Mouse (Mus musculus) heart, adult 2 months (tissue): ENCODE results near the gene Zdhhc14. TPM values are rescaled to one million over a fixed set of nuclear protein-coding genes. Genes with fewer than 3 reads are reported as not detected.
A peak's percentile ranks its signal among the peaks of the same experiment; 100 is the strongest.

Experiments used
- DNase-seq, 2 experiments: peaks; one replicate each; pipeline ENCODE4 v3.0.0; 2021
- H3K27ac ChIP-seq: fragments of 200-600 bp; 2 replicates; pipeline ENCODE4 v1.8.1; 2022
- H3K27me3 ChIP-seq: fragments of 200-500 bp; 2 replicates; pipeline ENCODE4 v1.6.1; 2012; ENCODE audit warnings: mild to moderate bottlenecking, low read length, inconsistent platforms, mixed read lengths; ENCODE audit not compliant: control insufficient read depth, insufficient read depth
- H3K36me3 ChIP-seq: fragments of 200-500 bp; 2 replicates; pipeline ENCODE4 v1.6.1; 2012; ENCODE audit warnings: low read length, inconsistent platforms; ENCODE audit not compliant: control insufficient read depth, insufficient read depth
- H3K4me1 ChIP-seq: fragments of 200-500 bp; 2 replicates; pipeline ENCODE4 v1.6.1; 2011; ENCODE audit warnings: low read length; ENCODE audit not compliant: control insufficient read depth, insufficient read depth
- H3K4me3 ChIP-seq: fragments of 200-600 bp; 2 replicates; pipeline ENCODE4 v1.8.1; 2022
- H3K79me2 ChIP-seq: fragments of 200-500 bp; replicated peaks from 2 replicates; pipeline ENCODE4 v1.6.1; 2012; ENCODE audit warnings: mild to moderate bottlenecking, inconsistent platforms, low read length, moderate library complexity, mixed read lengths; ENCODE audit not compliant: control insufficient read depth, insufficient read depth
- H3K9ac ChIP-seq: fragments of 200-500 bp; 2 replicates; pipeline ENCODE4 v1.6.1; 2012; ENCODE audit warnings: low read depth, mild to moderate bottlenecking, control low read depth, inconsistent platforms, low read length, mixed read lengths
- CTCF ChIP-seq: fragments of 200-600 bp; IDR thresholded peaks from 2 replicates; pipeline ENCODE4 v1.8.1; 2022; ENCODE audit warnings: antibody characterized with exemption, mild to moderate bottlenecking, moderate library complexity
- EP300 ChIP-seq: fragments of 200-500 bp; IDR thresholded peaks from 2 replicates; pipeline ENCODE4 v1.6.1; 2011; ENCODE audit warnings: low read depth, low read length, control low read depth; ENCODE audit not compliant: insufficient read depth
- POLR2A ChIP-seq: fragments of 200-500 bp; IDR thresholded peaks from 2 replicates; pipeline ENCODE4 v1.6.1; 2011; ENCODE audit warnings: mild to moderate bottlenecking, low read depth, low read length, control low read depth; ENCODE audit not compliant: insufficient read depth
- WGBS: fragments of 180-500 bp; shearing (Covaris S2); methylation state at CpG from one replicate; pipeline ENCODE4 v1.1.7; 2018; 5-methylcytosine and 5-hydroxymethylcytosine counted together
- intact Hi-C: fragments of 180-260 bp; cut with DNase I; formaldehyde crosslinking; loops from one replicate; pipeline ENCODE4 v1.15.1; 2025
- polyA plus RNA-seq: library from polyadenylated mRNA; depleted of rRNA; stranded (reverse); fragments of >200 nt; gene quantifications from 2 replicates; pipeline ENCODE4 v1.2.3, GENCODE M21; 2012
- total RNA-seq, 2 experiments: library from RNA; stranded (reverse); gene quantifications; 2 replicates each; pipeline ENCODE4 v1.2.3; 2021

Gene Zdhhc14
- total and polyA plus RNA-seq, 3 experiments = 1.5 to 5.4 (median 4.4) TPM

GRCm38 (mm10) chr17:5593071-5593470 lies 100.7 kb downstream of the Zdhhc14 start:
- H3K27me3 ChIP-seq = no peaks in the 10 kb centered on the region
- no peak overlapping the region for H3K27ac ChIP-seq
- H3K4me3 ChIP-seq = no peak overlapping the region
- intact Hi-C loops = no loop called here
- H3K79me2 ChIP-seq = no peaks in the 10 kb centered on the region
- H3K36me3 ChIP-seq = no peaks in the 10 kb centered on the region
- 53% methylated on average over 2 of the region's 2 CpGs for WGBS
- no peaks in the 10 kb centered on the region for H3K4me1 ChIP-seq
- DNase-seq = no peak
- TF ChIP-seq CTCF = no peak
- TF ChIP-seq EP300 = no peak
- no peak for TF ChIP-seq POLR2A
- no peak overlapping the region for H3K9ac ChIP-seq

DNA sequence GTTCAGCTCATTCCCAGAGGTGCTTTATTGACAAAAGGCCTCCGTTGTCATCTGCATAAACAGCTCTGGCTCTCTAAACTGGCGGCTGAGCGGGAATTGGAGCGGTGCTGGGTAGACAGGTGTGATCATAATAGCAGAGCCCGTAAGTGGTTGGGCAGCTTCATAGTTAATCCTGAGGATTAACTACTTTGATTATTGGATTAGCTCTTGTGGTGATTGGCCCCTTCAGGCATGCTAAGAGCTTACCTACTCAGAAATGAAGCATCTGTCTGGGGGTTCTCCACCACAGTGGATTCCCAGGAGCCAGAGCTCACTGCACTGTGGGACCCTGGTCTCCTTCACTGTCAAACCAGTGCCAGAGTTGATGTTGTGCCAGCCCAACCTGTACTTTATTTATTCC lies 102.7 kb downstream of the Zdhhc14 start:
- intact Hi-C loops = no loop called here
- Histone ChIP-seq H3K4me3 (no peak overlapping the region), H3K4me1 (peaks cover 6% of the 10 kb centered on the region), H3K27ac (no peak overlapping the region), H3K27me3 (no peaks in the 10 kb centered on the region), H3K36me3 (no peaks in the 10 kb centered on the region), H3K79me2 (no peaks in the 10 kb centered on the region), H3K9ac (no peak overlapping the region)
- WGBS = 93% methylated on average over 5 of the region's 5 CpGs
- DNase-seq = no peak
- TF ChIP-seq POLR2A (no peak), CTCF (no peak), EP300 (no peak)

DNA sequence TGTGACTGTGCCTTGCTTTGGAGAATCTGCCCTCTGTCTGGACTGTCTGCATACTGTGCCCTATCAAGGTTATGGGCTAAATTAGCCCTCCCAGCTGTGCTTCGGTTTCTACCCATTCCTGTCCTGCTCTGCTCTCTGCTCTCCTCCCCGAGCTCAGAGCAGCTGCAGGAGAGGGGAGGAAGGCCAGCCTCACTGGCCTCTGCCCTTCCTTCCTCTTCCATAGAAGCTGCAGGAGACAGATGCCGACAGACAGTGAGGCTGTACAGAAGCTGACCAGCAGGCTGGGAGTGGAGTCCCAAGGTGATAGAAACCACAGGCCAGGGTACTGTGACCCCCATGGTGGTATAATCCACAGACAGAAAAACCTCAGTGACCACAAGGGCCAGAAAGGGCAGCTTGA lies 104.1 kb downstream of the Zdhhc14 start:
- H3K27me3 ChIP-seq = no peaks in the 10 kb centered on the region
- H3K9ac ChIP-seq = no peak overlapping the region
- intact Hi-C loops = no loop called here
- peak overlapping the region; percentile 16; the same call in 1 of the 2 replicates for H3K27ac ChIP-seq
- H3K4me1 ChIP-seq = peaks cover 6% of the 10 kb centered on the region
- H3K79me2 ChIP-seq = no peaks in the 10 kb centered on the region
- 12% methylated on average over 3 of the region's 3 CpGs for WGBS
- no peak overlapping the region for H3K4me3 ChIP-seq
- no peaks in the 10 kb centered on the region for H3K36me3 ChIP-seq
- TF ChIP-seq EP300 (no peak), POLR2A (no peak), CTCF (no peak)
- DNase-seq = peak; percentile 43 to 59

DNA sequence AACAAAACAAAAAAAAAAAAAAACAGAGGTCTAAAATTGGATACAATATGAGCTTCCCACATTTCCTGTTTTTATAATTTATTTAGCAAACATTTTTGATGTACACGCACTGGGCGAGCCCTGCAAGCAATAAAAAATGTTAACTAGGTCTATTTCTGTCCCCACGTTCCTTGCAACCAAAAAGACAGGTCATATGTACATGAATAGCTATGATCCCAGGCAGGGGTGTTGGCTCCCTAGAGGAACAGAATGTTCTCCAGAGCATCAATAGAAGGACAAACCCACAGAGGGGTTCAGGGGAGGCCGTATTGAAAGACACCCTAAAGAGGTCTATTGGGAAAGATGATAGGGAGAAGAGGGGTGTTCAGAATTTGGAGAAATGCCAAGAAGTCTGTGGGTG lies 106.6 kb downstream of the Zdhhc14 start:
- 27% methylated on average over 4 of the region's 4 CpGs for WGBS
- no peak for DNase-seq
- intact Hi-C loops = no loop called here

GRCm38 (mm10) chr17:5600505-5601027 lies 108.2 kb downstream of the Zdhhc14 start:
- no peak for TF ChIP-seq CTCF
- no peak for TF ChIP-seq EP300
- no peak for TF ChIP-seq POLR2A
- WGBS = 76% methylated on average over 8 of the region's 8 CpGs
- Histone ChIP-seq H3K4me3 (no peak overlapping the region), H3K79me2 (no peaks in the 10 kb centered on the region), H3K27me3 (no peaks in the 10 kb centered on the region), H3K9ac (no peak overlapping the region), H3K27ac (no peak overlapping the region), H3K36me3 (no peaks in the 10 kb centered on the region), H3K4me1 (peaks cover 6% of the 10 kb centered on the region)
- no peak for DNase-seq
- intact Hi-C loops = no loop called here

More for the DNA sequence above, 106.6 kb downstream of the Zdhhc14 start:
- no peak overlapping the region for H3K4me3 ChIP-seq
- H3K27me3 ChIP-seq = no peaks in the 10 kb centered on the region
- peaks cover 6% of the 10 kb centered on the region for H3K4me1 ChIP-seq
- H3K36me3 ChIP-seq = no peaks in the 10 kb centered on the region
- no peak overlapping the region for H3K9ac ChIP-seq
- no peak overlapping the region for H3K27ac ChIP-seq
- H3K79me2 ChIP-seq = no peaks in the 10 kb centered on the region
- TF ChIP-seq EP300 (no peak), POLR2A (no peak), CTCF (no peak)

DNA sequence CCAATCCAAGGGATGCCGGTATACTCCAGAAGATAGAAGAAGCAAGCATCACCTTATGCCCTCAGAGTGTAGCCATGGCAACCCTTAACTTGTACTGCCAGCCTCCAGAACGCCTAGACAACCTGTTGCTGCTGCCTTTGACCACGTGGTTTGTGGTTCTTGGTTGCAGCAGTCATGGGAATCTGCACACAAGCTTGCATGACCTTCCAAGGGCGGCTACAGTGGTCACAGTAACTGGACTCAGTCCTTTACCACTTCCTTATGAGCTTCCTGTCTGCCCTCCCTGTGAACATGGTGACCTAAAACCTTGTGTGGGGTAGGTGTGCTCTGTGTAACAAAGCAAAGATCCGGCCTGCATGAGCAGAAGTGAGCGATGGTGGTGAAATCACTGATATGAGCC lies 109.6 kb downstream of the Zdhhc14 start:
- Histone ChIP-seq H3K79me2 (no peaks in the 10 kb centered on the region), H3K9ac (no peak overlapping the region), H3K4me3 (no peak overlapping the region), H3K27ac (no peak overlapping the region), H3K4me1 (peaks cover 7% of the 10 kb centered on the region), H3K27me3 (no peaks in the 10 kb centered on the region), H3K36me3 (no peaks in the 10 kb centered on the region)
- intact Hi-C loops = no loop called here
- no peak for DNase-seq
- WGBS = 77% methylated on average over 6 of the region's 6 CpGs
- TF ChIP-seq POLR2A (no peak), CTCF (no peak), EP300 (no peak)
